Mouse (Mus musculus) forebrain, embryonic 11.5 days (tissue): ENCODE measurements at regions not wholly inside any gene's neighbourhood (a gene's known extent, or its start where the extent isn't known, plus 50 kb on each side); places are given as distances from the start of the nearest gene placed in this dataset.

Experiments used
- ATAC-seq: fragments of 200-750 bp; cut with Nextera tagmentation; replicated peaks from 2 replicates; pipeline ENCODE4 v1.8.0; 2017; ENCODE audit warnings: moderate TSS enrichment; ENCODE audit not compliant: low FRiP score
- DNase-seq: peaks from one replicate; pipeline ENCODE4 v3.0.0-alpha.2; 2017; ENCODE audit warnings: low spot score
- H3K27ac ChIP-seq: fragments of 300-500 bp; sonication (generic); 2 replicates; pipeline ENCODE4 v1.5.1; 2014; ENCODE audit warnings: low read depth, low read length
- H3K27me3 ChIP-seq: fragments of 300-500 bp; sonication (generic); 2 replicates; pipeline ENCODE4 v1.6.1; 2014; ENCODE audit warnings: mild to moderate bottlenecking, low read length, mixed read lengths; ENCODE audit not compliant: control insufficient read depth, insufficient read depth
- H3K36me3 ChIP-seq: fragments of 300-500 bp; sonication (generic); 2 replicates; pipeline ENCODE4 v1.6.1; 2014; ENCODE audit warnings: mild to moderate bottlenecking, low read length, moderate library complexity, mixed read lengths; ENCODE audit not compliant: control insufficient read depth, insufficient read depth
- H3K4me1 ChIP-seq: fragments of 300-500 bp; sonication (generic); replicated peaks from 2 replicates; pipeline ENCODE4 v1.6.1; 2014; ENCODE audit warnings: low read length, mixed read lengths; ENCODE audit not compliant: control insufficient read depth, insufficient read depth
- H3K4me2 ChIP-seq: fragments of 300-500 bp; sonication (generic); 2 replicates; pipeline ENCODE4 v1.6.1; 2014; ENCODE audit warnings: low read depth, mild to moderate bottlenecking, low read length, moderate library complexity, mixed read lengths; ENCODE audit not compliant: severe bottlenecking
- H3K4me3 ChIP-seq: fragments of 300-500 bp; sonication (generic); 2 replicates; pipeline ENCODE4 v1.5.1; 2014; ENCODE audit warnings: low read depth, low read length
- H3K9ac ChIP-seq: fragments of 300-500 bp; sonication (generic); 2 replicates; pipeline ENCODE4 v1.6.1; 2014; ENCODE audit warnings: low read length
- H3K9me3 ChIP-seq: fragments of 300-500 bp; sonication (generic); 2 replicates; pipeline ENCODE4 v1.6.1; 2016; ENCODE audit warnings: low read length, mixed read lengths; ENCODE audit not compliant: control insufficient read depth
- WGBS: fragments of 180-500 bp; shearing (Covaris S2); extraction: QIAGEN DNeasy Blood & Tissue Kit; methylation state at CpG from one replicate; pipeline ENCODE4 v1.1.7; 2014; 5-methylcytosine and 5-hydroxymethylcytosine counted together

DNA sequence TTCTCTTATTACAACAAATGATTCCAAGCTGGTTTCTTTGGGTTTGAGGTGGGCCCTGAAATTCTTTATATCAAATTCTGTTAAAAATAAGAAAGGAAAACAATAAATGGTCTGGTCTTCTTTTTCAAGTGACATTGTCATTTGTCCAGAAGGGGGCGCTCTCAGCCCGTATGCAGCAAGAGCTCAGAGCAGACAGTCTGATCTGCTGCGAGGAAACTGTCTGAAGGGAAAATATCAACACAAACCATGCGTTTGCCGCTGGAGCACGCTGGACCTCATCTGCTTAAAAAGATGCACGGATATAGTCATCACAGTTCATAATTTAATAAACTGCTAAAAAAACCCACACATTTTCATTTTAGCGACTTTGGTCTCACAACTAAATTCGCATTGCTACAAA is 161.2 kb downstream of the Cetn3 start:
- H3K9ac ChIP-seq: no peak overlapping the region
- ATAC-seq (peak; percentile 86), DNase-seq (peak; percentile 87)
- H3K9me3 ChIP-seq: no peaks in the 10 kb centered on the region
- H3K27ac ChIP-seq: no peak overlapping the region
- 15% methylated on average over 9 of the region's 9 CpGs for WGBS
- no peaks in the 10 kb centered on the region for H3K36me3 ChIP-seq
- H3K4me2 ChIP-seq: peak overlapping the region; percentile 38; the same call in 1 of the 2 replicates
- H3K4me3 ChIP-seq: no peak overlapping the region
- peaks cover 4% of the 10 kb centered on the region; the same call in 1 of the 2 replicates for H3K4me1 ChIP-seq
- H3K27me3 ChIP-seq: no peaks in the 10 kb centered on the region

DNA sequence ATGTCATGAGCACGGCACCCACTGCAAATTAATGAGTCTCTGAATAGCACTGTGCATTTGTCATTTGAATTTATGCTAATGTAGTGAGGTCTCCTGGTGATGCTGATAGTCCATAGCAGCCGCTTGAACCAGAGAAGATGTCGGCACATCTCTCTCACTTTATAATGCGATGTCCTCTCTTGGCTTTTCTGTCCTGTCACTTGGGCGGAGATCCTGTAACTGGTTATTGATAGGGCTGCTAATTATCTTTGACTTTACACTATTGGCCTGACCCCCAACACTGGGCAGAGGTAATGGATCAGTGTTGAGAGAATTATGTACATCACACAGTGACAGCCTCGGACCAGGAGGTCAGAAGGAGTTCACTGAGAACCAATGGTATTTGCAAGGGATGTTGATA is 161.6 kb downstream of the Cetn3 start:
- peaks cover 4% of the 10 kb centered on the region; the same call in 1 of the 2 replicates for H3K4me1 ChIP-seq
- no peaks in the 10 kb centered on the region for H3K9me3 ChIP-seq
- ATAC-seq (peak; percentile 78), DNase-seq (no peak)
- 62% methylated on average over 6 of the region's 6 CpGs for WGBS
- H3K9ac ChIP-seq: no peak overlapping the region
- H3K27me3 ChIP-seq: no peaks in the 10 kb centered on the region
- peak overlapping the region; percentile 38; the same call in 1 of the 2 replicates for H3K4me2 ChIP-seq
- H3K36me3 ChIP-seq: no peaks in the 10 kb centered on the region
- no peak overlapping the region for H3K4me3 ChIP-seq
- no peak overlapping the region for H3K27ac ChIP-seq

- ATAC-seq (no peak), DNase-seq (no peak)
- 7% methylated on average over 9 of the region's 9 CpGs for WGBS
- H3K9ac ChIP-seq: peak overlapping the region; percentile 23; the same call in 1 of the 2 replicates
- H3K4me3 ChIP-seq: no peak overlapping the region; the same call in 1 of the 2 replicates
- no peak overlapping the region for H3K27ac ChIP-seq
- no peaks in the 10 kb centered on the region for H3K36me3 ChIP-seq
- peak overlapping the region; percentile 38 for H3K4me2 ChIP-seq
- peaks cover 4% of the 10 kb centered on the region; the same call in 1 of the 2 replicates for H3K4me1 ChIP-seq
- no peaks in the 10 kb centered on the region for H3K9me3 ChIP-seq
- H3K27me3 ChIP-seq: no peaks in the 10 kb centered on the region
These were observed 162.9 kb downstream of the Cetn3 start for GRCm38 (mm10) chr13:81945741-81946140.

GRCm38 (mm10) chr13:81965431-81965830 is 182.6 kb downstream of the Cetn3 start:
- H3K27ac ChIP-seq: no peak overlapping the region
- no peaks in the 10 kb centered on the region for H3K9me3 ChIP-seq
- H3K4me2 ChIP-seq: no peak overlapping the region
- DNase-seq (no peak), ATAC-seq (no peak)
- no peak overlapping the region for H3K9ac ChIP-seq
- H3K36me3 ChIP-seq: no peaks in the 10 kb centered on the region
- H3K4me3 ChIP-seq: no peak overlapping the region
- WGBS: 91% methylated on average over 2 of the region's 2 CpGs
- no peaks in the 10 kb centered on the region for H3K4me1 ChIP-seq
- H3K27me3 ChIP-seq: no peaks in the 10 kb centered on the region

GRCm38 (mm10) chr13:81975878-81976277 is 193.0 kb downstream of the Cetn3 start:
- H3K9me3 ChIP-seq: no peaks in the 10 kb centered on the region
- no peaks in the 10 kb centered on the region for H3K4me1 ChIP-seq
- ATAC-seq (no peak), DNase-seq (no peak)
- H3K27ac ChIP-seq: no peak overlapping the region
- H3K36me3 ChIP-seq: no peaks in the 10 kb centered on the region
- no peak overlapping the region for H3K4me3 ChIP-seq
- no peak overlapping the region for H3K9ac ChIP-seq
- no peaks in the 10 kb centered on the region for H3K27me3 ChIP-seq
- WGBS: 70% methylated on average over 2 of the region's 2 CpGs
- H3K4me2 ChIP-seq: no peak overlapping the region

- Histone ChIP-seq H3K27ac (no peak overlapping the region), H3K9ac (no peak overlapping the region), H3K9me3 (no peaks in the 10 kb centered on the region), H3K36me3 (no peaks in the 10 kb centered on the region), H3K4me3 (no peak overlapping the region), H3K27me3 (no peaks in the 10 kb centered on the region), H3K4me2 (no peak overlapping the region), H3K4me1 (no peaks in the 10 kb centered on the region)
- WGBS: 83% methylated on average over 6 of the region's 6 CpGs
- ATAC-seq (no peak), DNase-seq (no peak)
These were observed 195.1 kb downstream of the Cetn3 start for GRCm38 (mm10) chr13:81978003-81978402.

- ATAC-seq (no peak), DNase-seq (no peak)
- Histone ChIP-seq H3K27me3 (no peaks in the 10 kb centered on the region), H3K4me2 (no peak overlapping the region), H3K36me3 (no peaks in the 10 kb centered on the region), H3K4me3 (no peak overlapping the region), H3K27ac (no peak overlapping the region), H3K4me1 (no peaks in the 10 kb centered on the region), H3K9me3 (no peaks in the 10 kb centered on the region), H3K9ac (no peak overlapping the region)
These were observed 196.4 kb downstream of the Cetn3 start for GRCm38 (mm10) chr13:81979289-81979688.

DNA sequence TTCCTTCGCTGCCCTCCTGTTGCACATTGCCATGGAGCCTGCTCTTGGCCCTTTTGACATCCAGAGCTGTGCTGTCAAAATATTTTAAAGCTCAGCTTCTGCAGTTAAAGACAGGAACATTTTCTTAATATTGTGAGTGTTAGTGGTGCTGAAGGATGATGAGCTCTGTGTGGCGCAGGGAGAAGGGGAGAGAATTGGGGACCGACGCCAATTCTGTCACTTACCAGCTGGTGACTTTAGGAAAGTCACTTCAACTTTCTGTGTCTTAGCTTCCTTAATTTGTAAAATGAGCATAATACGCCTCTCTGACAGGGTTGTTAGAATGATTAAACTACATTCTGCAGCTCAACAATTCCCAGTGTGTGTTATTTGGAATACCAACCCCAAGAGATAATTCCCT is 197.2 kb downstream of the Cetn3 start:
- no peaks in the 10 kb centered on the region for H3K27me3 ChIP-seq
- no peaks in the 10 kb centered on the region for H3K36me3 ChIP-seq
- H3K4me2 ChIP-seq: no peak overlapping the region
- no peaks in the 10 kb centered on the region for H3K9me3 ChIP-seq
- no peak for DNase-seq
- H3K4me1 ChIP-seq: no peaks in the 10 kb centered on the region
- H3K27ac ChIP-seq: no peak overlapping the region
- no peak overlapping the region for H3K4me3 ChIP-seq
- no peak for ATAC-seq
- no peak overlapping the region for H3K9ac ChIP-seq
- WGBS: 89% methylated on average over 5 of the region's 5 CpGs

GRCm38 (mm10) chr13:81982491-81982890 is 199.6 kb downstream of the Cetn3 start:
- DNase-seq (no peak), ATAC-seq (no peak)
- no peak overlapping the region for H3K9ac ChIP-seq
- no peaks in the 10 kb centered on the region for H3K9me3 ChIP-seq
- H3K36me3 ChIP-seq: no peaks in the 10 kb centered on the region
- no peak overlapping the region for H3K27ac ChIP-seq
- H3K27me3 ChIP-seq: no peaks in the 10 kb centered on the region
- H3K4me3 ChIP-seq: no peak overlapping the region
- no peak overlapping the region for H3K4me2 ChIP-seq
- WGBS: 74% methylated on average over 2 of the region's 2 CpGs
- no peaks in the 10 kb centered on the region for H3K4me1 ChIP-seq
